Mouse (Mus musculus) intestine, embryonic 14.5 days (tissue): ENCODE results near the gene Nrgn. TPM values are rescaled to one million over a fixed set of nuclear protein-coding genes. Genes with fewer than 3 reads are reported as not detected.

Experiments used
- ATAC-seq: fragments of 200-750 bp; cut with Nextera tagmentation; replicated peaks from 2 replicates; pipeline ENCODE4 v1.8.0; 2017; ENCODE audit warnings: low read depth, moderate number of reproducible peaks, moderate TSS enrichment, moderate library complexity; ENCODE audit not compliant: low FRiP score, low TSS enrichment
- DNase-seq: peaks from one replicate; pipeline ENCODE4 v3.0.0-alpha.2; 2018; ENCODE audit warnings: low spot score
- H3K27ac ChIP-seq: fragments of 300-500 bp; sonication (generic); 2 replicates; pipeline ENCODE4 v1.5.1; 2014; ENCODE audit warnings: low read depth, mild to moderate bottlenecking, control low read depth
- H3K27me3 ChIP-seq: fragments of 300-500 bp; sonication (generic); replicated peaks from 2 replicates; pipeline ENCODE4 v1.6.1; 2014; ENCODE audit warnings: low read length, control low read depth; ENCODE audit not compliant: control insufficient read depth, insufficient read depth
- H3K36me3 ChIP-seq: fragments of 300-500 bp; sonication (generic); 2 replicates; pipeline ENCODE4 v1.6.1; 2014; ENCODE audit warnings: low read length, control low read depth; ENCODE audit not compliant: control insufficient read depth, insufficient read depth
- H3K4me1 ChIP-seq: fragments of 300-500 bp; sonication (generic); replicated peaks from 2 replicates; pipeline ENCODE4 v1.6.1; 2014; ENCODE audit warnings: low read length, control low read depth, mixed read lengths; ENCODE audit not compliant: control insufficient read depth, insufficient read depth
- H3K4me2 ChIP-seq: fragments of 300-500 bp; sonication (generic); 2 replicates; pipeline ENCODE4 v1.6.1; 2014; ENCODE audit warnings: low read length
- H3K4me3 ChIP-seq: fragments of 300-500 bp; sonication (generic); 2 replicates; pipeline ENCODE4 v1.5.1; 2014; ENCODE audit warnings: low read depth, low read length, control low read depth, mixed read lengths
- H3K9ac ChIP-seq: fragments of 300-500 bp; sonication (generic); 2 replicates; pipeline ENCODE4 v1.6.1; 2014; ENCODE audit warnings: mild to moderate bottlenecking, low read length
- H3K9me3 ChIP-seq: fragments of 300-500 bp; sonication (generic); 2 replicates; pipeline ENCODE4 v1.6.1; 2016; ENCODE audit warnings: low read length, control low read depth; ENCODE audit not compliant: control insufficient read depth
- WGBS: fragments of 180-500 bp; shearing (Covaris S2); extraction: QIAGEN DNeasy Blood & Tissue Kit; methylation state at CpG from one replicate; pipeline ENCODE4 v1.1.7; 2014; 5-methylcytosine and 5-hydroxymethylcytosine counted together
- polyA plus RNA-seq: library from polyadenylated mRNA; unstranded; fragments of >200 nt; fragmentation: Nextera tagmentation; extraction: Ambion mirVana; gene quantifications from 2 replicates; pipeline ENCODE4 v1.2.1, GENCODE M21; 2014

Gene Nrgn
- polyA plus RNA-seq, 1 experiment from 2014 or later, result 2.5 TPM

- 47% methylated on average over 23 of the region's 23 CpGs for WGBS
- no peaks in the 10 kb centered on the region for H3K36me3 ChIP-seq
- DNase-seq (no peak), ATAC-seq (no peak)
- 0 out of 2 replicates have a peak, but pooled peaks cover 3% of the 10 kb centered on the region for H3K27me3 ChIP-seq
- no peak within 1 kb of the TSS for H3K9ac ChIP-seq
- H3K4me3 ChIP-seq, result no peak within 1 kb of the TSS
- no peaks in the 10 kb centered on the region for H3K9me3 ChIP-seq
- no peak within 1 kb of the TSS for H3K27ac ChIP-seq
- 0 out of 2 replicates have a peak within 1 kb of the TSS, but pooled peaks have one; percentile 12 for H3K4me2 ChIP-seq
- H3K4me1 ChIP-seq, result peaks cover 5% of the 10 kb centered on the region
These were observed 13.3 kb downstream of the Nrgn start, which contains the start of gene Vsig2 for GRCm38 (mm10) chr9:37539170-37540025. Gene Vsig2 (plus strand): TSS chr9:37539255.

DNA sequence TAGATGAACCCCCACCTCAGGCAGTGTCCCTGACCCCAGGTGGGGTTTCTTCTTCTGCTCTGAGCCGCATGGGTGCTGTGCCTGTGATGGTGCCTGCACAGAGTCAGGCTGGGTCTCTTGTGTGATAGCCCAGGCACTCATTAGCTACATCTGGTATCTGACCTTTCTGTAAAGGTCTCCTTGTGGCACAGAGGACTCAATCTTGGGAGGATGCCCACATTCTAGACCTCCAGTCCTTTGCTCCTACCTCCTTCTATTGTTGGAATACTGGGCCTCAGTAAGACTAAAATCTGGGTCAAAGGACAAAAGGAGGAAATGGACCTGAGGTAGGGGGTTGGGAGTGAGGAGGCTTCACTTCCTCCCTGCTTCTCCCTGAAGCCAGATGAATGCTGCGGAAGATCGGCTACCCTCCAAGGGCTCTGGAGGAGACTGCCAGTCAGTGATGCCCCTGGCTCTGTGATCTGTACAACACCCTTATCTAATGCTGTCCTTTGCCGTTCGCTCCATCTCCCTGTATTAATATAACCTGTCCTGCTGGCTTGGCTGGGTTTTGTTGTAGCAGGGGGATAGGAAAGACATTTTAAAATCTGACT lies 14.9 kb downstream of the Nrgn start:
- no peak overlapping the region for H3K4me2 ChIP-seq
- no peaks in the 10 kb centered on the region for H3K27me3 ChIP-seq
- DNase-seq, result no peak
- no peak overlapping the region for H3K4me3 ChIP-seq
- H3K4me1 ChIP-seq, result no peaks in the 10 kb centered on the region
- H3K9ac ChIP-seq, result no peak overlapping the region
- no peaks in the 10 kb centered on the region for H3K9me3 ChIP-seq
- no peak overlapping the region for H3K27ac ChIP-seq
- H3K36me3 ChIP-seq, result no peaks in the 10 kb centered on the region
- 76% methylated on average over 5 of the region's 5 CpGs for WGBS
- ATAC-seq, result no peak

DNA sequence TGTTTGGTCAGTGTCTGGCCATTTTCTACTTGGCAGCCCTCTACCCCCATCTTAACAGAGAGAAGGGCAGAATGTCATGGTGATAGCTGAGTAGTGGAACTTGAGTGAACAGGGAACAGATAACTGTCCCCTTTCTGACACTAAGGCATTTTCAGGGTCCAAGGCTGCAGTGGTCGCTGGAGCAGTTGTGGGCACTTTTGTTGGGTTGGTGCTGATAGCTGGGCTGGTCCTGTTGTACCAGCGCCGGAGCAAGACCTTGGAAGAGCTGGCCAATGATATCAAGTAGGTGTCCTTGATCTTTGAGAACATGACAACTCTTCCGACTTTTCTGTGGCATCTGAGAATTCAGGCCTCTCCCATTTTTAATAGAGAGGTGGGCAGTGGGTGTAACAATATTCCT lies 15.9 kb downstream of the Nrgn start:
- DNase-seq, result no peak
- H3K36me3 ChIP-seq, result no peaks in the 10 kb centered on the region
- H3K9ac ChIP-seq, result no peak overlapping the region
- no peak overlapping the region for H3K27ac ChIP-seq
- no peak overlapping the region for H3K4me3 ChIP-seq
- no peak for ATAC-seq
- H3K4me2 ChIP-seq, result no peak overlapping the region
- H3K4me1 ChIP-seq, result no peaks in the 10 kb centered on the region
- H3K27me3 ChIP-seq, result peaks cover 2% of the 10 kb centered on the region
- H3K9me3 ChIP-seq, result no peaks in the 10 kb centered on the region
- WGBS, result 76% methylated on average over 4 of the region's 4 CpGs

DNA sequence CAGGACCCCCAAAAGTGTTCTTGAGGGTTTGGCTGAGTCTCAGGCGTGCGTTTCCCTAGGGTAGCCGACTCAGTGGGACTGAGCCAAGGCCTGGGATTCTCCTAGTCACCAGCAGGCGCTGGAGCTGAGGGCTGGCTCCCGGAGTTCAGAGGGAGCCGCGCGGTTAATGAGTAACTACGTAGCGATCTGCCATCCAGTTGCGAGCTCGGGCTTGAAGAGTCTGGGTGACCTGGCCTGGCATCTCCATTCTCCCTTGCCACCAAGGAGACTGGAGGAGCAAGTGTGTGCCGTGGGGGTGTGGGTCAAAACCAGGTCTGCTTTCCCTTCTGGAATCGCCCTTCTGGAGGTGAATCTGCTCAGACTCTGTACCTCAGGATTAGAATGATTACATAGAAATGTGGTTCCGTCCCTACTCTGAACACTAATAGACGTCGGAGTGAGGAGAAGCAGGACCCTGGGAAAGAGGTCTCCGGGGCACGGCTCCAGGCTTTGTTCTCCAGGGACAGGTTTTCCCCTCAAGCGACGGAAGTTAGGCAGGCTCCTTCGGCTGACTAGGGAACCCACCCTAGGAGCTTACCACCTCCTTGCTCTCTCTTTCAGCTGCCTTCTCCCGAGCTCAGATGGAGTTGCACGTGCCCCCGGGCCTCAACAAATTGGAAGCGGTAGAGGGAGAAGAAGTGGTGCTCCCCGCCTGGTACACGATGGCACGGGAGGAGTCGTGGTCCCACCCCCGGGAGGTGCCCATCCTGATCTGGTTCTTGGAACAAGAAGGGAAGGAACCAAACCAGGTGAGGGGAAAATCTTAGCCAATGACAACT lies 21.6 kb downstream of the Nrgn start:
- Histone ChIP-seq H3K9me3 (peaks cover 3% of the 10 kb centered on the region; the same call in 1 of the 2 replicates), H3K4me2 (peak overlapping the region; percentile 51)
- WGBS, result 3% methylated on average over 31 of the region's 31 CpGs

DNA sequence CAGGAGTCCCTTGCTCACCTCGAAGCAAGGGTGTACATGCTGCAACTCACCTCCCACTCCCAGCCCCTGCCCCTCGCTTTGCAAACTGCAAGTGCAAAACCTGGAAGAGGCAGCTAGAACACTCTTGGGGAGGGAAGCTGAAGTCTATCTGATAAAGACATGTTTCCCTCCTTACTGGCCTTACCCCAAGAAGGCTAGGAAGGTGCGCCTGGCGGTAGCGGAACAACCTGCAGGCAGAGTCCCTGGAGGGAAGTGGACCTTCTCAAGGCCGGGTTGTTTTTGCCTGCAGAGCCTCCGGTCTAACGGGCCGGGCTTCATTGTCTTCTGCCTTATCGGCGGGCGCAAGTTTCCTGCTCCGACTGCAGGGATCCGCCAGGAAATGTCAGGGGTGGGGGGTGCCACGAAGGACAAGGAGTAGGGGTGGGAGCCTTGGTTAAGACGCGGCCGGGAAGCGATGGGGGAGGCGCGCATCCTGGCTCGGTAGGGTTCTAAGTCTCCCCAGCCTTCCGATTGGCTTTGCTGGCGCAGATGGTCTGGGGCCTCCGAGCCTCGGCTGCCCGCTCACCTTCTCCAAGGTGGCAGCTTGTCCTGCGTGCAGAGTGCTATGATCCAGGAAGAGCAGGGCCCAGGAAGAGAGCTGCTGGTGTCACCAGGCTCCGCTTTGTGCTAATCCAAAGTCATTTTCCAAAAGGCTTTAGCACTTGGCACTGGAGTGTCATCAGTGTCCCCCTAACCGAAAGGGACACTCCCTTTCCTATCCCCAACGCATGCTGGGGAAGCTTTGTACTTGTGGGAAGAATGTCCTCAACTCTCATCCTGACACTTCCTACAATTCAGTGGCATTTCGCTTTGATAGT lies 22.4 kb downstream of the Nrgn start:
- DNase-seq, result peak; percentile 74
- Histone ChIP-seq H3K9me3 (peaks cover 3% of the 10 kb centered on the region; the same call in 1 of the 2 replicates), H3K27ac (peak overlapping the region; percentile 22), H3K4me2 (peak overlapping the region; percentile 51), H3K36me3 (0 out of 2 replicates have a peak, but pooled peaks cover 3% of the 10 kb centered on the region), H3K27me3 (peaks cover 56% of the 10 kb centered on the region), H3K4me3 (peak overlapping the region; percentile 32), H3K4me1 (peaks cover 12% of the 10 kb centered on the region; the same call in 1 of the 2 replicates), H3K9ac (peak overlapping the region; percentile 18; the same call in 1 of the 2 replicates)
- 3% methylated on average over 32 of the region's 32 CpGs for WGBS
- ATAC-seq, result peak; percentile 49

More for the DNA sequence above, 21.6 kb downstream of the Nrgn start:
- H3K36me3 ChIP-seq, result no peaks in the 10 kb centered on the region
- ATAC-seq (peak; percentile 86), DNase-seq (peak; percentile 89)
- peak overlapping the region; percentile 22 for H3K27ac ChIP-seq
- peak overlapping the region; percentile 32 for H3K4me3 ChIP-seq
- peaks cover 56% of the 10 kb centered on the region for H3K27me3 ChIP-seq
- H3K4me1 ChIP-seq, result peaks cover 12% of the 10 kb centered on the region; the same call in 1 of the 2 replicates
- 0 out of 2 replicates have a peak overlapping the region, but pooled peaks have one; percentile 18 for H3K9ac ChIP-seq

- WGBS, result 30% methylated on average over 9 of the region's 9 CpGs
- Histone ChIP-seq H3K36me3 (peaks cover 19% of the 10 kb centered on the region), H3K27me3 (peaks cover 56% of the 10 kb centered on the region), H3K4me1 (peaks cover 12% of the 10 kb centered on the region; the same call in 1 of the 2 replicates), H3K9me3 (peaks cover 3% of the 10 kb centered on the region; the same call in 1 of the 2 replicates), H3K4me3 (peak overlapping the region; percentile 7), H3K9ac (no peak overlapping the region), H3K27ac (peak overlapping the region; percentile 36; the same call in 1 of the 2 replicates), H3K4me2 (peak overlapping the region; percentile 13; the same call in 1 of the 2 replicates)
- no peak for ATAC-seq
- no peak for DNase-seq
These were observed 24.3 kb downstream of the Nrgn start for GRCm38 (mm10) chr9:37528225-37528970.
